ENCODE assay signal across 13 mouse cellular contexts in genomic region chrX:152307371-152307770, GRCm38 (mm10). TPM values are rescaled to one million over a fixed set of nuclear protein-coding genes. Genes with fewer than 3 reads are reported as not detected.
DNase-seq lines count a peak whose midpoint lies in the region; ATAC-seq and TF ChIP-seq lines count a peak whose summit lies in the region.
"Had no signal": no experiment of that assay in that cellular context is flagged by ENCODE, and none has a peak within 500 bp of the region (broad histone marks: within the 10 kb centered on the region; RNA-seq: fewer than 3 reads in every experiment).

No protein-coding gene starts in this region.

- no peak for TF ChIP-seq CTCF in intestine, postnatal 0 days (IDR thresholded peaks at IDR 0.05; ENCODE audit: low read depth)
- no peak for TF ChIP-seq CTCF in liver, embryonic 14.5 days (IDR thresholded peaks at IDR 0.05; ENCODE audit: low read depth)
- no peak for TF ChIP-seq CTCF in lung, postnatal 0 days (IDR thresholded peaks at IDR 0.05)

- no peak overlapping the region for H3K27ac ChIP-seq in intestine, embryonic 15.5 days
- no peak overlapping the region for H3K27ac ChIP-seq in intestine, postnatal 0 days (ENCODE audit: low read depth, low read length)
- peak overlapping the region; percentile 87 for H3K27ac ChIP-seq in liver, embryonic 14.5 days
- no peak overlapping the region for H3K27ac ChIP-seq in lung, postnatal 0 days (ENCODE audit: low read length)
- H3K27ac ChIP-seq: embryonic facial prominence, embryonic 12.5 days; forebrain, embryonic 10.5 days; hindbrain, embryonic 14.5 days; limb, embryonic 10.5 days; lung, embryonic 15.5 days; neural tube, embryonic 12.5 days had no signal

- no peak overlapping the region for H3K4me2 ChIP-seq in intestine, embryonic 15.5 days (replicated peaks)
- no peak overlapping the region for H3K4me2 ChIP-seq in intestine, postnatal 0 days (replicated peaks; ENCODE audit: low read depth)
- H3K4me2 ChIP-seq in liver, embryonic 14.5 days (ENCODE audit: low read depth) = peak overlapping the region; percentile 25
- H3K4me2 ChIP-seq in lung, postnatal 0 days (replicated peaks; ENCODE audit: low read depth, low read length) = no peak overlapping the region
- H3K4me2 ChIP-seq: embryonic facial prominence, embryonic 12.5 days; hindbrain, embryonic 14.5 days; lung, embryonic 15.5 days; neural tube, embryonic 12.5 days had no signal

- peak; percentile 80 for DNase-seq in c-Kit-positive CD71-positive TER-119-positive erythroid progenitor cells, embryonic 14.5 days (ENCODE audit: low spot score)
- DNase-seq in liver, embryonic 14.5 days (ENCODE audit: low read depth in 3 of 3, low spot score in 3 of 3) = peak; percentile 80 to 86 (median 83)
- DNase-seq in spleen, postnatal 4 days (ENCODE audit: low spot score in 2 of 2) = peak; percentile 48 to 64
- DNase-seq in lung, postnatal 0 days (ENCODE audit: low spot score) = no peak

- H3K9me3 ChIP-seq in intestine, embryonic 15.5 days = no peaks in the 10 kb centered on the region
- H3K9me3 ChIP-seq in intestine, postnatal 0 days (ENCODE audit: control insufficient read depth) = no peaks in the 10 kb centered on the region
- H3K9me3 ChIP-seq in liver, embryonic 14.5 days (ENCODE audit: control insufficient read depth, low read length) = no peaks in the 10 kb centered on the region
- no peaks in the 10 kb centered on the region for H3K9me3 ChIP-seq in lung, postnatal 0 days (ENCODE audit: low read length)
- H3K9me3 ChIP-seq: embryonic facial prominence, embryonic 12.5 days; forebrain, embryonic 10.5 days; limb, embryonic 10.5 days; lung, embryonic 15.5 days; neural tube, embryonic 12.5 days had no signal

- no peak overlapping the region for H3K4me3 ChIP-seq in intestine, embryonic 15.5 days (replicated peaks)
- H3K4me3 ChIP-seq in intestine, postnatal 0 days (ENCODE audit: low read depth, low read length) = no peak overlapping the region
- no peak overlapping the region for H3K4me3 ChIP-seq in liver, embryonic 14.5 days (ENCODE audit: insufficient read depth in 1 of 2, low read depth in 2 of 2, low read length in 2 of 2)
- no peak overlapping the region for H3K4me3 ChIP-seq in lung, postnatal 0 days (ENCODE audit: low read depth, low read length)
- H3K4me3 ChIP-seq: embryonic facial prominence, embryonic 12.5 days; forebrain, embryonic 10.5 days; limb, embryonic 10.5 days; lung, embryonic 15.5 days; neural tube, embryonic 12.5 days had no signal

- ATAC-seq in intestine, embryonic 15.5 days = peak; percentile 58; the same call in 1 of the 2 replicates
- ATAC-seq in intestine, postnatal 0 days = no peak
- peak; percentile 99 for ATAC-seq in liver, embryonic 14.5 days (ENCODE audit: insufficient read depth)
- no peak for ATAC-seq in lung, postnatal 0 days
- ATAC-seq in monocyte, adult 5-6 weeks (replicated peaks; ENCODE audit: insufficient number of reproducible peaks, low FRiP score, low TSS enrichment, poor library complexity, severe bottlenecking) = no peak

- H3K36me3 ChIP-seq in intestine, embryonic 15.5 days = no peaks in the 10 kb centered on the region
- no peaks in the 10 kb centered on the region for H3K36me3 ChIP-seq in intestine, postnatal 0 days (ENCODE audit: control insufficient read depth, insufficient read depth)
- no peaks in the 10 kb centered on the region for H3K36me3 ChIP-seq in liver, embryonic 14.5 days (replicated peaks; ENCODE audit: control insufficient read depth, insufficient read depth, low read depth)
- no peaks in the 10 kb centered on the region for H3K36me3 ChIP-seq in lung, postnatal 0 days (ENCODE audit: insufficient read depth, low read length)
- H3K36me3 ChIP-seq: embryonic facial prominence, embryonic 12.5 days; lung, embryonic 15.5 days; neural tube, embryonic 12.5 days had no signal

- no peaks in the 10 kb centered on the region for H3K27me3 ChIP-seq in intestine, embryonic 15.5 days (replicated peaks)
- no peaks in the 10 kb centered on the region for H3K27me3 ChIP-seq in intestine, postnatal 0 days (replicated peaks; ENCODE audit: control insufficient read depth, insufficient read depth, low read length)
- no peaks in the 10 kb centered on the region for H3K27me3 ChIP-seq in liver, embryonic 14.5 days (ENCODE audit: control insufficient read depth, insufficient read depth, low read length)
- H3K27me3 ChIP-seq in lung, postnatal 0 days (replicated peaks; ENCODE audit: insufficient read depth, low read length) = no peaks in the 10 kb centered on the region
- H3K27me3 ChIP-seq: embryonic facial prominence, embryonic 12.5 days; neural tube, embryonic 12.5 days had no signal

- no peaks in the 10 kb centered on the region for H3K4me1 ChIP-seq in intestine, embryonic 15.5 days (replicated peaks)
- no peaks in the 10 kb centered on the region for H3K4me1 ChIP-seq in intestine, postnatal 0 days (replicated peaks; ENCODE audit: control insufficient read depth, insufficient read depth, low read length)
- H3K4me1 ChIP-seq in liver, embryonic 14.5 days (replicated peaks; ENCODE audit: control insufficient read depth in 2 of 2, insufficient read depth in 2 of 2, low read length in 1 of 2) = peaks cover 15 to 21% of the 10 kb centered on the region in 2 experiments
- no peaks in the 10 kb centered on the region for H3K4me1 ChIP-seq in lung, postnatal 0 days (ENCODE audit: insufficient read depth, low read depth, low read length)
- H3K4me1 ChIP-seq: embryonic facial prominence, embryonic 12.5 days; forebrain, embryonic 10.5 days; limb, embryonic 10.5 days; lung, embryonic 15.5 days; neural tube, embryonic 12.5 days had no signal

- TF ChIP-seq EP300 in liver, embryonic 14.5 days (IDR thresholded peaks at IDR 0.05; ENCODE audit: low read depth) = peak; percentile 90
- TF ChIP-seq EP300 in lung, postnatal 0 days (IDR thresholded peaks at IDR 0.05) = no peak

- no peak overlapping the region for H3K9ac ChIP-seq in intestine, embryonic 15.5 days
- no peak overlapping the region for H3K9ac ChIP-seq in intestine, postnatal 0 days (ENCODE audit: low read depth, low read length)
- no peak overlapping the region for H3K9ac ChIP-seq in liver, embryonic 14.5 days (replicated peaks)
- H3K9ac ChIP-seq in lung, postnatal 0 days (replicated peaks; ENCODE audit: low read depth) = no peak overlapping the region
- H3K9ac ChIP-seq: embryonic facial prominence, embryonic 12.5 days; hindbrain, embryonic 14.5 days; lung, embryonic 15.5 days; neural tube, embryonic 12.5 days had no signal

RNA-seq across cellular contexts. Expression of gene Kantr, which starts 19.9 kb away (rescaled TPM):
- 12.9 and 14.4 TPM in 2 replicates for polyA plus RNA-seq in intestine, embryonic 15.5 days (2015; fragmentation: Nextera tagmentation; extraction: Ambion mirVana)
- polyA plus RNA-seq in intestine, postnatal 0 days (2015; fragmentation: Nextera tagmentation; extraction: Ambion mirVana) = 4.1 and 4.2 TPM in 2 replicates
- polyA plus RNA-seq in liver, embryonic 14.5 days (2012; rRNA removed) = 2.1 and 3.1 TPM in 2 replicates
- polyA plus RNA-seq in liver, embryonic 14.5 days (2014; fragmentation: Nextera tagmentation; extraction: Ambion mirVana) = 2.0 and 2.6 TPM in 2 replicates
- polyA plus RNA-seq in lung, postnatal 0 days (2015; fragmentation: Nextera tagmentation; extraction: Ambion mirVana) = 5.9 and 6.6 TPM in 2 replicates
- total RNA-seq in monocyte, adult 5-6 weeks (2017) = 0.64 to 2.5 TPM in 2 of 3 replicates, not detected in the other

RNA-seq across cellular contexts. Expression of gene Tspyl2, which starts 34.9 kb away (rescaled TPM):
- 23.4 and 24.2 TPM in 2 replicates for polyA plus RNA-seq in intestine, embryonic 15.5 days (2015; fragmentation: Nextera tagmentation; extraction: Ambion mirVana)
- 6.5 and 6.6 TPM in 2 replicates for polyA plus RNA-seq in intestine, postnatal 0 days (2015; fragmentation: Nextera tagmentation; extraction: Ambion mirVana)
- 6.4 and 10.6 TPM in 2 replicates for polyA plus RNA-seq in liver, embryonic 14.5 days (2012; rRNA removed)
- polyA plus RNA-seq in liver, embryonic 14.5 days (2014; fragmentation: Nextera tagmentation; extraction: Ambion mirVana) = 3.1 and 4.1 TPM in 2 replicates
- 13.5 and 14.0 TPM in 2 replicates for polyA plus RNA-seq in lung, postnatal 0 days (2015; fragmentation: Nextera tagmentation; extraction: Ambion mirVana)
- 30.1 to 44.1 TPM (median 32.0 TPM) in 3 replicates for total RNA-seq in monocyte, adult 5-6 weeks (2017)

Comparison
In these comparisons a context has a peak if more than half of its experiments do, and no peak if none do; other contexts are left out.
1. ATAC-seq: peak in intestine, embryonic 15.5 days (single experiment) and liver, embryonic 14.5 days (single experiment); none in intestine, postnatal 0 days (single experiment), lung, postnatal 0 days (single experiment) and monocyte, adult 5-6 weeks (single experiment).